Mouse (Mus musculus) NIH3T3 (cell line): ENCODE measurements around the gene Vwa7.

Source experiments
- DNase-seq: peaks from one replicate; pipeline ENCODE4 v3.0.0-alpha.2; 2012; ENCODE audit warnings: low read depth

Gene Vwa7

DNA sequence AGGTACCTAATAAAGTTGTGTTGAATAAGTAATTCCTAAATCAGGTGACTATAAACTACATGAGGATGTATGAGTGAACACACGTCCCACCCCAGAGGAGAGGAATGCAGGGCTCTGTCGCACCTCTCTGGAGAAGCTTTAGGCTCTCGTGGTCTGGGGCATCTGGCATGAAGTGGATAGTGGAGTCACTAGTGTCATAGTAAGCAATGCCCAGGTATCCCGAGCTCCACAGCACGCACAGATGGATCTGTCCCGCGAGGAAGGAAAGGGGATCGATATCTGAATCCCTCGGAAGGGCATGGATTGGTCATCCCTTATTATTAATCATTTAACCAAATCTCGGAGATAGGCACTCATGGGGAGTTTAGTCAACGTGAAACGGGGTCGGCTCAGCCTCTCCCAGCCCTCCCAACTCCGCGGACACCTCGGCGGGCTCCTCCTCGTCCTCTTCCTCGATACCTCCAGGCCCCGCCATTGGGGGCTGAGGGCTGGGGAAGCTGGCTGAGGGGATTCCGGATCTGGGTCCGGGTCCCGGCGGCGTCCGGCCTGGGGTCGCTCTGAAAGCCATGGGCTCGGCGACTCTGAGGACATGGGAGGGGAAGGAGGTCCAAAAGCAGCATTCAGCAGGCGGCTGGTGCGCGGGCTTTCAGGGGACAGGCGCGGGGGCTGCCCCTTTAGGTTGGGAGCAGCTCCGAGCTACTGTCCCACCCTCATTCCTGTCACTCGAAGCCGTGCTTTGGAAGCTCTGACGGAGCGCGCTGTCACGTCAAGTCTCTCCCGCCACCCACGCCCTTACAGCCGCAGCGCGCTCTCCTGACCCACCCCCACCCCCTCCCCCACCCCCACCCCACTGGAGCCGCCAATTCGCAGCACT, 29.7 kb downstream of the Vwa7 start:
- no peak for DNase-seq

DNA sequence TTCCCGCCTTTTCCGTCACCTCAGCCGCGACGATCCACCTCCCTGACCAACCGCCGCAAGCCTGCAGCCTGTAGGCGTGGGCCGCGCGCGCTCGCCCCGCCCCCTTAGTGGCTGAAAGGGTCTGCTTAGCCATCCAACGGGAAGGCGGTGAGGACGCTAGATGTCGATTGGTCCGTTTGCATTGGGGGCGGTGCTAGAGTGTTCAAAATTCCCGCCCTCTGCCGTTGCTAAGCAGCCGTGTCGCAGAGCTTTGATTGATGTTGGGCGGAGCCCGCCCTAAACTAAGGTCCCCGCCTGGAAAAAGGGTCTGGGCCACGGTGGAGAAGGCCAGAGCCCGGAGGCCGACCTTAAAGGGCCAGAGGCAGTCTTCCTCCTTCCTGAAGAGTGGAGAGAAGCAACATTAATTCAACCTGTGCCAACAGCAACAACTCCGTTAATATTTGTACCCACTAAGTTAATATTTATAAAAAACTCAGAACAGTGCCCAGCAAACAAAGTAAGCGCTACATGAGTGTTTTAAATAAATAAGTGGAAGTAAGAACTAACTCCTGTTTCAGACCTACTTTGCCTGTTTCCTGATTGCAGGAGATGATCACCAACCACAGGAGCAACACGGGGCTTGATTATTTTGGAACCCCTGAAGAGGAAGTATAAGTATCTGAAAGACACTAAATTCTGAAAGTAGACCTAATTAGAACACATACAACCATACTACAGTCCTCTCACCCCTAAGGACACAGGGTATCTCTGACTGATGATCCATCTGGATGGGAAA, 30.5 kb downstream of the Vwa7 start, which contains the start of gene Msh5:
Gene Msh5 (minus strand): TSS at position 65 of the 775 bp plus-strand sequence.
- DNase-seq, result peak; percentile 99

DNA sequence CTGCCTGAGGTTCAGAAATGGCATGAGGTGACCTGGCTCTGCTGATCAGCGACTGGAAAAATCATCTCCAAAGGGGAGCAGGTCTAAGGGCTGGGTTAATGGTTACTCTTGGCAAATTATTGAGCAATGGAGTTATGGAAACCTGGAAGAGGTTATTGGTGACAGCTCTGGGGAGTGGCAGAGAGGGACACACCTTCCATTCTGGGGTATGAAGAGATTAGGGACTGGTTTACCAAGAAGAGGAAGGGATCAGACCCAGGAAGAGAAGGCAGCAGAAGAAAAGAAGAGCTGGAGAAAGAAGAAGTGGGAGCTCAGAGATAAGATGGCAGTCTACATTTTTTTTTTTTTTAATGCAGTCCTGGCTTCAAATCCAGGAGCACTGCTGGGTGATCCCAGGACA, 31.3 kb downstream of the Vwa7 start:
- DNase-seq, result no peak

- DNase-seq, result peak; percentile 53
Measured at GRCm38 (mm10) chr17:35048149-35048931, 32.0 kb downstream of the Vwa7 start.

DNA sequence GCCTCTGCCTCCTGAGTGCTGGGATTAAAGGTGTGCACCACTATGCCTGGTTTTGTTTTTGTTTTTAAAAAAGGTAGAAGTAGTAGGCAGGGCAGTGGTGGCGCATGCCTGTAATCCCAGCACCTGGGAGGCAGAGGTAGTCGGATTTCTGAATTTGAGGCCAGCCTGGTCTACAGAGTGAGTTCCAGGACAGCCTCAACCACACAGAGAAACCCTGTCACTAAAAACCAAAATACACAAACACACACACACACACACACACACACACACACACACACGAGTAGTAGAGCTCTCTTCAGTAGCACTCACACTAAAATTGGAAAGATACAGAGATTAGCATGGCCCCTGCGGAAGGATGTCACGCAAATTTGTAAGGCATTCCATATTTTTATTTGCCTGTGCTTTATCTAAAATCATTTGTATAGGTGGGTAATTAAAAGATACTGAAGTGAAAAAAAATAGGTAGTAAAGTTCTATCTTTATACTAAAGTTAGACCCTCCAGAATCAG, 32.6 kb downstream of the Vwa7 start:
- DNase-seq, result no peak

- peak; percentile 90 for DNase-seq
Measured at GRCm38 (mm10) chr17:35049561-35050016, 33.2 kb downstream of the Vwa7 start, which contains the start of gene Clic1. Gene Clic1 (plus strand): TSS chr17:35049966.

- DNase-seq, result peak; percentile 88
Measured at GRCm38 (mm10) chr17:35050126-35050750, 33.9 kb downstream of the Vwa7 start.

DNA sequence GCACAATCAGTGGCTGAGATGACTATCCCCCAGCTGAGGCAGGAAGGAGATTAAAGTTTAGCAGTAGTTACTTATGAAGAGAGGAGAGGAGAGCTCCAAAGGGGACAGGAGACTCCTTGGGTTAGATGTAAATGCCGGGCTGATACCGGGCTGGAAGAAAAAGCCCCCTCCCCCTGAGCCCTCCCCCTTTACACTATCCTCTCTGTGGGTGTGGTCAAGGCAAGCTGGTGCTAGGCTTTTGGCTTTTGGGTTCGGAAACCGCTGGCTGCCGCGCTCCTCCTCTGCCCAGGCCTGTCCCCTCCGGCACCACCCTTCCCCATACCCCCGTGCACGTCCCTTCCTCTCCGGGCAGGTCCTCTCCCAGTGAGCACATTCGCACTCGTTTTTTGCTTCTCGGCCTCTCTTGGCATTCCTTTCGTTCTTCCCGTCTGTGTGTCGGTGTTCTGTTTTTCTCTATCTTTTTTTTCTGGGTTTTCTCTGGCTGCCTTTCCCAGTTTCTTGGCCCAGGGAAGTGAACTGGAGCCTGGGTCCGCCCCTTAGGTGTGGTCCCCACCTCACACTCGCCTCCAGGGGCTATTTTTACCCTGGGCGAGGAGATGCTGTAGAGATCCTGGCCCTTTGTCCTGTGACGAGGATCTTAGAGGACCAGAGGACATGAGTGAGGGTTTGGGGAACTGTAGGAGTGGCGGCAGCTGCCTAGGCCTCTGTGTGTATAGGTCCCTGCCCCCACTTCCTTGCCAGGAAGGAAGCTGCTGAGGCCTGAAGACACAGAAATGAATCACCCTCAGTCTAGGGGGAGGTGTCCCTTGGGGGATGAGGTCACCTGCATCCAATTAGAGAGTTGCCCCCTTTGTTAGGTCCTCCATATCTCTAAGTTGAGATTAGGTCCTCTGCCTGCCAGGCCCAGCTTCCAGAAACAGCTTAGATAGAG, 35.0 kb downstream of the Vwa7 start:
- DNase-seq, result peak; percentile 90

GRCm38 (mm10) chr17:35052271-35052798, 36.0 kb downstream of the Vwa7 start:
- no peak for DNase-seq

DNA sequence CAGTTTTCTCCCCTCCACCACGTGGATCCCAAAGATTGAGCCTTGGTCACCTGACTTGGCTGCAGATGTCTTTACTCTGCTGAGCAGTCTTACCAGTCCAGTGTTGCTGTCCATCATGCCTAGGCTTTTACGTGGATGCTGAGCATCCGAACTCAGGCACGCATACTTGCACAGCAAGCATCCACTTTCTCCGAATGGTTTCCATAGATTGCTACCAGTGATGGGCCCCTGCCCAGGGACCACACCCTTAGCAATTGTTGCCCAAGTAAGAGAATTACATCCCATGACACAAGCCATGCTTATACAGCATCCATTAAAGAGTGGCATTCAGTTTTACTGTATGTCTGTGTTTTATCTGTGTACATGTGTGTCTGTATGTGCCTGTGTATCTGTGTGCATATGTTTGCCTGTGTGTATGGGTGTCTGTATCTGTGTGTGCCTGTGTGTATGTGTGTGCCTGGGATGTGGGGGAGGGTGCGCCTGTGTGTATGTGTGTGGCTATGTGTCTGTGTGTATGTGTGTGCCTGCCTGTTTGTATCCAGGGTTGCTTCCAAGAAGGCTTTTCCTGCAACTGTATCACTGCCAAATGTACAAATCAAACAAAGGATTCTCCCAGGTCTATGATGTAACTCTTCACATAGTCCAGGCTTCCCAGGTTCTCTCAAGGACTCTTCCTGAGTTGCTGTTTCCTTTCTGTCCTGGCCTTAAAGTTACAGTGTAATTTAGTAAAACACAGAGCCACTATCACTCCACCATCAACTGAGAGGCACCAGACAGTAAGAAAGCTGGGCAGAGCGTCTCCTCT, 39.5 kb downstream of the Vwa7 start:
- DNase-seq, result no peak

GRCm38 (mm10) chr17:35057090-35057489, 40.7 kb downstream of the Vwa7 start:
- no peak for DNase-seq

- DNase-seq, result no peak
Measured at GRCm38 (mm10) chr17:35058316-35058715, 41.9 kb downstream of the Vwa7 start.

DNA sequence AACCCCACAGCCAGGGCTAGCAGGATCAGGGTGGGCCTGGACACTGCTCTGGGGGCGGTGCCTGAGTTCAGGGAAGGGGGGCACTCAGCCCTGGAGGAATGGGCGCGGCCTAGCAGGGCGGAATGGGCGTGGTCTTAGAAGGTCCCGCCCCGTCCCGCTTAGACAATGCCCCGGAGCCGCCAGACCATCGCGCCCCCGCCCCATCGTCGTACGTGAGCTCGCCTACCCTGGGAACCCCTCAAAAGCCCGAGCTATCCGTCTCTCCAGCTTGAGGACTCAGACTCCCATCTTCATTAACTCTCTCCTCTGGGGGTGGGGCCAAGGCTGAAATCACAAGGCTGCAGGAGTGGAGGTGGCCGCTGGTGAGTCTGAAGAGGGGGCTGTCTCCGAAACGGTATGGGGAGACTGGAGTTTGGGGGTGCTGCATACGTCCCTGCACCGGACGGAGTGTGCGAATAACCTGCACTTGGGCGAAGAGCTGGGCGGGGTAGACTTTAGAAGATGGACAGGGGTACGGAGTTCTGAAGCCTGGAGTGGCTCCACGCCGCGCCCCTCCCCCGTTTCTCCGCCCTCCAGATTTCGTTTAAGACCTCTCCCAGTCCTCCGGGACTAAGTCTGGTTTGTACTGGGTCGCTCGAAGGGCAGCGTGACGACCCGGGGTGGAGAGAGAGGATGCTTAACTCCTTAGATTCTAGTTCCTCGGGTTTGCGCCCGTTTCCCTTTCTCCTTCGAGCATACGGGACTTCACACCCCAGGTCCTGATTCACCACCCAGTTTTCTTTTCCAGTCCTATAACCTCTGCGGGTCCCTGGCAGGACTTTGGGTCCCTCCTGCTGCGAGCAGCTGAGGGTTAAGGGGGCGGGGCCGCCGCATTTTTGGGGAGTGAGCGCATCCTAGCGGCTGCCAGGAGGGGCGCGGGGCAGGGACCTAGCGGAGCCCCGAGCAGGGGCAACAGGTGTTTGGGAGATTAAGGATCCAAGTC, 42.8 kb downstream of the Vwa7 start, which contains the start of gene Ddah2:
Gene Ddah2 (plus strand): TSS at position 125 of the 982 bp plus-strand sequence.
- DNase-seq, result peak; percentile 96

DNA sequence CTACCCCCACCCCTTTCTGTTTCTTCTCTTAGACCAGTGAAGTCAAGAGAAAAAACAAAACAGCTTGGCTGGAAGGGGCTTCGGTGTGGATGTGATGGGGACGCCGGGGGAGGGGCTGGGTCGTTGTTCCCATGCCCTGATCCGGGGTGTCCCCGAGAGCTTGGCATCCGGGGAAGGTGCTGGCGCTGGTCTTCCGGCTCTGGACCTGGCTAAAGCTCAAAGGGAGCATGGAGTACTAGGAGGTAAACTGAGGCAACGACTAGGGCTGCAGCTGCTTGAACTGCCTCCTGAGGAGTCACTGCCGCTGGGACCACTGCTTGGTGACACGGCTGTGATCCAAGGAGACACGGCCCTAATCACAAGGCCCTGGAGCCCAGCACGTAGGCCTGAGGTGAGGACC, 43.7 kb downstream of the Vwa7 start:
- DNase-seq, result no peak

DNA sequence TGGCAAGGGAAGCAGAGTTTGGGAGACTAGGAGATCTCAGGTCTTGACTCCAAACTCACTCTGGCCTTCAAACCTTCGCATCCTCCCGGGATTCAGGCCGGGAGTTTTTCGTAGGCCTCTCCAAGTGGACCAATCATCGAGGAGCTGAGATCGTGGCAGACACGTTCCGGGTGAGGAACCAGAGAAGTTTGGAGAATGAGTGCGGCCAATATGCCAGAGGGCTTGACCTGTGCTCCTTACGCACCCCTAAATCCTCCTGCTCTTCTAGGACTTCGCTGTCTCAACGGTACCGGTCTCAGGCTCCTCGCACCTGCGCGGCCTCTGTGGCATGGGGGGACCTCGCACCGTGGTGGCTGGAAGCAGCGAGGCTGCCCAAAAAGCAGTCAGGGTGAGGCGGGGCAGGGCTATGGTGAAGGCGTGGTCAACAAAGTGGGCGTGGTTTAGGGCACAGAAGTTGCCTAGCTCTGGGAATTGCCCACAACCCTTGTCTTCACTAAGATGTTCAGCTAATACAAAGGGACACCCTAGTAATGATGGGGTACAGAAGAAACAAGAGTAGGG, 44.4 kb downstream of the Vwa7 start:
- DNase-seq, result peak; percentile 53

- no peak for DNase-seq
Measured at GRCm38 (mm10) chr17:35061299-35061698, 44.9 kb downstream of the Vwa7 start.

DNA sequence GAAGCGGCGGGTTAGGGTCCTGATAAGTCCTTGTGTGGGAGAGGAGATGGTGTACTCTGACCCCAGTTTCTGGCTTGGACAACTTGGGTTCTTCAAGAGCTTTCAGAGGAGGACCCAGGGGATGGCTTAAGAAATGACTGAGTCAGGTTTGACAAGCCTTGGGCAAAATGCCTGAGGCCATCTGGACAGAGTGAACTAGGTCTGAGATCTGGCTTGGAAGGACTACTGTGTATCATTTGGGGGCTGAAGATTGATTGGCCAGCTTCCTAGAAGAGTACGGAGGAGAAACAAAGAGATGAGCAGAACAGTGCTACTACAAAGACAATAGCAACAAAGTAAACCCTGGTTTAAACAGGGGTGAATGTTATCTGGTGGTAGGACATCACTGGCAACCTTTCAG, 47.1 kb downstream of the Vwa7 start:
- peak; percentile 46 for DNase-seq
